In genomic region chr13:59182630-59183029, GRCm38 (mm10) we compare ENCODE assay signal across 11 mouse cellular contexts.
DNase-seq lines count a peak whose midpoint lies in the region; ATAC-seq and TF ChIP-seq lines count a peak whose summit lies in the region.
"Had no signal": no experiment of that assay in that cellular context is flagged by ENCODE, and none has a peak within 500 bp of the region (broad histone marks: within the 10 kb centered on the region; RNA-seq: fewer than 3 reads in every experiment).

No protein-coding gene starts in this region.

- 0 out of 2 replicates have a peak, but pooled peaks have one; percentile 46 for ATAC-seq in forebrain, embryonic 15.5 days (replicated peaks)
- no peak for ATAC-seq in forebrain, embryonic 11.5 days (replicated peaks; ENCODE audit: low FRiP score)
- ATAC-seq in liver, embryonic 11.5 days (replicated peaks; ENCODE audit: low FRiP score): no peak
- ATAC-seq in granulocyte monocyte progenitor cell, adult 5-6 weeks (replicated peaks; ENCODE audit: poor library complexity, severe bottlenecking): no peak

- no peak for DNase-seq in forebrain, embryonic 11.5 days (ENCODE audit: low spot score)
- DNase-seq in liver, adult 2 months (ENCODE audit: extremely low read depth, low read depth, low spot score): peak; percentile 8
- DNase-seq in liver, embryonic 11.5 days (ENCODE audit: low spot score): no peak
- DNase-seq in retina, postnatal 1 day: peak; percentile 53
- no peak for DNase-seq in MN1 (ENCODE audit: low spot score)
- DNase-seq: right cerebral cortex, postnatal 4 days had no signal

- H3K36me3 ChIP-seq in forebrain, embryonic 15.5 days: no peaks in the 10 kb centered on the region
- no peaks in the 10 kb centered on the region for H3K36me3 ChIP-seq in forebrain, embryonic 11.5 days (ENCODE audit: control insufficient read depth, insufficient read depth, low read length)
- no peaks in the 10 kb centered on the region for H3K36me3 ChIP-seq in liver, adult 2 months (ENCODE audit: control insufficient read depth, insufficient read depth, low read length)
- H3K36me3 ChIP-seq in liver, embryonic 11.5 days (ENCODE audit: control insufficient read depth, insufficient read depth, low read length): no peaks in the 10 kb centered on the region
- H3K36me3 ChIP-seq: heart, embryonic 13.5 days had no signal

- TF ChIP-seq CTCF in liver, adult 2 months (IDR thresholded peaks at IDR 0.05; ENCODE audit: low read depth, low read length): no peak
- TF ChIP-seq CTCF in cortical plate, adult 2 months (IDR thresholded peaks at IDR 0.05; ENCODE audit: extremely low read depth, insufficient read depth, low read length): peak; percentile 72

- no peak overlapping the region for H3K27ac ChIP-seq in forebrain, embryonic 15.5 days (replicated peaks)
- H3K27ac ChIP-seq in forebrain, embryonic 11.5 days (ENCODE audit: low read depth, low read length): no peak overlapping the region
- H3K27ac ChIP-seq in liver, adult 2 months (replicated peaks; ENCODE audit: insufficient read depth, low read depth, low read length): no peak overlapping the region
- no peak overlapping the region for H3K27ac ChIP-seq in liver, embryonic 11.5 days (ENCODE audit: low read depth, low read length)
- H3K27ac ChIP-seq in cortical plate, adult 2 months (ENCODE audit: insufficient read depth, low read length): no peak overlapping the region
- H3K27ac ChIP-seq: heart, embryonic 13.5 days had no signal

- 56% methylated on average over 5 of the region's 5 CpGs for WGBS in forebrain, embryonic 15.5 days
- 66% methylated on average over 5 of the region's 5 CpGs for WGBS in forebrain, embryonic 11.5 days
- 54% methylated on average over 5 of the region's 5 CpGs for WGBS in liver, adult 2 months
- 58% methylated on average over 5 of the region's 5 CpGs for WGBS in liver, embryonic 11.5 days

- H3K4me1 ChIP-seq in forebrain, embryonic 15.5 days: peaks cover 17% of the 10 kb centered on the region
- no peaks in the 10 kb centered on the region for H3K4me1 ChIP-seq in forebrain, embryonic 11.5 days (replicated peaks; ENCODE audit: control insufficient read depth, insufficient read depth, low read length)
- no peaks in the 10 kb centered on the region for H3K4me1 ChIP-seq in liver, adult 2 months (ENCODE audit: control insufficient read depth, insufficient read depth, low read length)
- no peaks in the 10 kb centered on the region for H3K4me1 ChIP-seq in liver, embryonic 11.5 days (replicated peaks; ENCODE audit: control insufficient read depth, insufficient read depth, low read length)
- no peaks in the 10 kb centered on the region for H3K4me1 ChIP-seq in cortical plate, adult 2 months (ENCODE audit: control insufficient read depth, insufficient read depth, low read length)

- no peaks in the 10 kb centered on the region for H3K9me3 ChIP-seq in forebrain, embryonic 15.5 days
- H3K9me3 ChIP-seq in forebrain, embryonic 11.5 days (ENCODE audit: control insufficient read depth, low read length): no peaks in the 10 kb centered on the region
- H3K9me3 ChIP-seq in liver, embryonic 11.5 days (ENCODE audit: control insufficient read depth, low read length): no peaks in the 10 kb centered on the region
- H3K9me3 ChIP-seq: heart, embryonic 13.5 days had no signal

- no peak overlapping the region for H3K9ac ChIP-seq in forebrain, embryonic 15.5 days (replicated peaks)
- H3K9ac ChIP-seq in forebrain, embryonic 11.5 days (ENCODE audit: low read length): no peak overlapping the region
- no peak overlapping the region for H3K9ac ChIP-seq in liver, adult 2 months (ENCODE audit: low read depth, low read length)
- H3K9ac ChIP-seq in liver, embryonic 11.5 days (ENCODE audit: low read depth, low read length): no peak overlapping the region
- H3K9ac ChIP-seq: heart, embryonic 13.5 days had no signal

- TF ChIP-seq POLR2A in liver, adult 2 months (IDR thresholded peaks at IDR 0.05; ENCODE audit: extremely low read depth, insufficient read depth, low read length): no peak
- TF ChIP-seq POLR2A in cortical plate, adult 2 months (IDR thresholded peaks at IDR 0.05; ENCODE audit: extremely low read depth, insufficient read depth, low read length): no peak

- no peak overlapping the region for H3K4me3 ChIP-seq in forebrain, embryonic 15.5 days
- no peak overlapping the region for H3K4me3 ChIP-seq in forebrain, embryonic 11.5 days (ENCODE audit: low read depth, low read length)
- H3K4me3 ChIP-seq in liver, adult 2 months (ENCODE audit: insufficient read depth, low read depth, low read length): no peak overlapping the region
- no peak overlapping the region for H3K4me3 ChIP-seq in liver, embryonic 11.5 days (ENCODE audit: low read depth, low read length)
- no peak overlapping the region for H3K4me3 ChIP-seq in cortical plate, adult 2 months (ENCODE audit: insufficient read depth, low read length)
- H3K4me3 ChIP-seq: heart, embryonic 13.5 days; myocyte had no signal

- no peaks in the 10 kb centered on the region for H3K27me3 ChIP-seq in forebrain, embryonic 15.5 days
- H3K27me3 ChIP-seq in forebrain, embryonic 11.5 days (ENCODE audit: control insufficient read depth, insufficient read depth, low read length): no peaks in the 10 kb centered on the region
- H3K27me3 ChIP-seq in liver, adult 2 months (ENCODE audit: control insufficient read depth, insufficient read depth, low read length): no peaks in the 10 kb centered on the region; the same call in 1 of the 2 replicates
- no peaks in the 10 kb centered on the region for H3K27me3 ChIP-seq in liver, embryonic 11.5 days (replicated peaks; ENCODE audit: control insufficient read depth, insufficient read depth, low read length)
- H3K27me3 ChIP-seq: heart, embryonic 13.5 days had no signal

- H3K4me2 ChIP-seq in forebrain, embryonic 15.5 days (replicated peaks): no peak overlapping the region
- H3K4me2 ChIP-seq in forebrain, embryonic 11.5 days (ENCODE audit: low read depth, low read length, severe bottlenecking): no peak overlapping the region
- no peak overlapping the region for H3K4me2 ChIP-seq in liver, embryonic 11.5 days
- H3K4me2 ChIP-seq: heart, embryonic 13.5 days had no signal

- no peaks in the 10 kb centered on the region for H3K79me2 ChIP-seq in liver, adult 2 months (ENCODE audit: control insufficient read depth, insufficient read depth, low read length)

Comparison
In these comparisons a context has a peak if more than half of its experiments do, and no peak if none do; other contexts are left out.
1. DNase-seq: peak in liver, adult 2 months (single experiment) and retina, postnatal 1 day (single experiment); none in forebrain, embryonic 11.5 days (single experiment), liver, embryonic 11.5 days (single experiment) and MN1 (single experiment).